Mouse (Mus musculus) CD4-positive naive resting alpha-beta T cell, adult 76 days (primary cell): ENCODE data around the gene Amn. TPM values are rescaled to one million over a fixed set of nuclear protein-coding genes. Genes with fewer than 3 reads are reported as not detected.

Experiments
- total RNA-seq: library from RNA; stranded (reverse); gene quantifications from one replicate; pipeline ENCODE4 v1.2.4, GENCODE M21; 2023

Gene Amn
- 2.7 TPM for total RNA-seq

GRCm38 (mm10) chr12:111270629-111271277, at the start of gene Amn:
Gene Amn (plus strand): TSS chr12:111271095.

Other genes starting within 250 kb of the Amn start
- gene Rcor1, start 231.7 kb upstream of the Amn start, total RNA-seq = 50.0 TPM
- gene Traf3, start 104.7 kb upstream of the Amn start, total RNA-seq = 50.7 TPM
- not detected for gene 4930595D18Rik, start 86.6 kb upstream of the Amn start, total RNA-seq
- gene Cdc42bpb, start 106.6 kb downstream of the Amn start, total RNA-seq = 4.0 TPM
- gene Lbhd2, start 135.7 kb downstream of the Amn start, total RNA-seq = not detected
- gene Exoc3l4, start 145.9 kb downstream of the Amn start, total RNA-seq = not detected
- gene Tnfaip2, start 171.4 kb downstream of the Amn start, total RNA-seq = 3.2 TPM
- gene Gm266, start 214.7 kb downstream of the Amn start, total RNA-seq = not detected